Mouse (Mus musculus): ENCODE data around the gene 2510039O18Rik. TPM values are rescaled to one million over a fixed set of nuclear protein-coding genes. Genes with fewer than 3 reads are reported as not detected.

The 2510039O18Rik gene
- polyA plus RNA-seq, 1 experiment, result 56.2 TPM

DNA sequence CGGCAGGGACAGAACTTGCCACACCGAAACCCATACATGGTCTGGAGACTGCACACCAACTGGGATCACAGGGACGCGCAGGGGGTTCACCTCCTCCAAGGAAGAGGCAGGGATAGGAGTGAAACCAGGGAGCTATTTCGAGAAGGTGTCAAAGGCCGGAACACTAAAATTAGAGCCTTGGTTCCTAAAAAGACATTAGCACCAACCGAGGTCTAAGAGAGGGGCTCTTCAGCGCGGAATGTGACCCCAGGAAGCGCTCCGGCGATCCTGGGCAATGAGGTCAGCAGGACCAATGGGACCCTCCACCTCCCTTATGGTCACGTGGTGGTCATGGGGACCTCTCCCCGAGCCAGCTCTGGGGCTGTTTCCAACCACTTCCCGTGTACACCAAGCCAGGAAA is 22.9 kb downstream of the 2510039O18Rik start:
- no peak for TF ChIP-seq POLR2A (IDR thresholded peaks at IDR 0.05; ENCODE audit: borderline replicate concordance, extremely low read depth, insufficient read depth, insufficient read length, poor library complexity, severe bottlenecking)
- no peak for TF ChIP-seq CTCF (IDR thresholded peaks at IDR 0.05; ENCODE audit: borderline replicate concordance, extremely low read depth, insufficient read depth, insufficient read length)
- no peak for DNase-seq (ENCODE audit: low read depth)

DNA sequence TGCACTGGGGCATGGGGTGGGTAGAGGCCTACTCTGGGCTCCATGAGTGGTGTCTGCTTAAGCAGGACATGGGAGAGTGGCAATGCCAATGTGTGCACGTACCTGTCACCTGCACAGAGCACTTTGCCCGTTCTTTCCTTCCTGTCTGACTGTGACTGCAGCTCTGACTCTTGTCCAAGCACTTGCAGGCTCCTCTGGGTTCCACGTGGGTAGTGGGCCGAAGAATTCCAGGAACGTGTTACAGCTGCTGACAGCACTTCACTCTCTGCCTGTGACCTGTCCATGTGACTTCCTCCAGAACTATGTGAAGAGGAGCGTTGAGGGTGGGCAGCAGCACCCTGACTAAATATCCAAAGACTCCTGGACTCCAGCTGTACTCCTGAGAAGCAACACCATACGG is 25.0 kb downstream of the 2510039O18Rik start:
- no peak for DNase-seq (ENCODE audit: low read depth)
- no peak for TF ChIP-seq CTCF (IDR thresholded peaks at IDR 0.05; ENCODE audit: borderline replicate concordance, extremely low read depth, insufficient read depth, insufficient read length)
- TF ChIP-seq POLR2A (IDR thresholded peaks at IDR 0.05; ENCODE audit: borderline replicate concordance, extremely low read depth, insufficient read depth, insufficient read length, poor library complexity, severe bottlenecking), result no peak

DNA sequence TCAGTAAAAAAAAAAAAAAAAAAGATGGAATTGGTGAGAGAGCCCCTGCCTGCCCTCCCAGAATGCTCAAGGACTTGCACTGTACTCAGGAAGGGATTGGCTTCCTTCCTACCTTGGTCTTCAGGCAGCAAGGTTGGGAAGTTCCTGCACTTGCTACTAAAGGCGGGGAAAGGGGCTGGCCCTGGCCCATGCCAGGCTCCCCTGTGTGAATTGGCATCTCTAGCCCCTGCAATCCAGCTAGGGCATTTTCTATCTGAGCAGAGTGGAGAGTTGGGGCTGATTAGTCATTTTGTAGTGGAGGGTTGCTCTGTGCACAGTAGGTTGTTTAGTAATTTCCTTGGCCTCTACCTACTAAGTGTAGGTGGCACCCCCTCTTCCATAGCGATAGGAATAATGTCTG is 28.1 kb downstream of the 2510039O18Rik start:
- no peak for TF ChIP-seq CTCF (IDR thresholded peaks at IDR 0.05; ENCODE audit: borderline replicate concordance, extremely low read depth, insufficient read depth, insufficient read length)
- no peak for DNase-seq (ENCODE audit: low read depth)

DNA sequence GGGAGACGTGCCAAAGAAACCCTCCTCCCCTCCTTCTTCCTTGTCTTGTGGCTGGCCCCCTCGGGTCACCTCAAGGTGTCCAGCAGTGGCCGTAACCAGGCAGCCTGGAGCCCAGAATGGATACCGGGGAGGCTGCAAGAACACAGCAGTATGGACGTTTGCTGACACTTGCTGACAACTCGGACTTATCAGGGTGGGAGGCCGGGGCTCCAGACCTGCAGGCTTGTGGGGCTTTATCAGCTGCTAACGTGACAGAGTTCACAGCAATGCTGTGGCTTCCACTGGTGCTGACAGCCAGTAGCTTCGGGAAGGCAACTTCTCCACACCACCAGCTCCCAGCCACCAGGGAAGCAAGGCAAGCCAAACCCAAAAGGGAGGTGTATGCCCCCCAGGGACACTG is 28.6 kb downstream of the 2510039O18Rik start:
- DNase-seq (ENCODE audit: low read depth), result no peak
- TF ChIP-seq POLR2A (IDR thresholded peaks at IDR 0.05; ENCODE audit: borderline replicate concordance, extremely low read depth, insufficient read depth, insufficient read length, poor library complexity, severe bottlenecking), result no peak
- no peak for TF ChIP-seq CTCF (IDR thresholded peaks at IDR 0.05; ENCODE audit: borderline replicate concordance, extremely low read depth, insufficient read depth, insufficient read length)

DNA sequence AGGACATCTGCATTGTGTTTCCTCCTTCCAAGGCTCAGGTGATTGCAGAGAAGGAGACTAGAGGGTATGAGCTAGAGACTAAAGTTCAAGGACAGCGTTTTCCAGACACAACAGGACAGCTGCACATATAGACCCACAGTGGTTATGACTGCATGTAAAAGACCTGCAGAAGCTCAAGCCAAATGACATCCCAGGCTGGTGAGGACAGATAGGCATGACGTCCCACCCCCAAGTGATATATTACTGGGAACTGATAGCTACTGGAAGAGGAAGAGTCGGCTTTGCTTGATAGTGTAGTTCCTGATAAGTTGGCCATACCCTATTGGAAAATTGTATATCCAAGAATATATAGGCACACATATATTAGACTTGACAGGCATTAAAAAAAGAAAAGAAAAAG is 35.5 kb downstream of the 2510039O18Rik start:
- no peak for DNase-seq (ENCODE audit: low read depth)
- TF ChIP-seq CTCF (IDR thresholded peaks at IDR 0.05; ENCODE audit: borderline replicate concordance, extremely low read depth, insufficient read depth, insufficient read length) (no peak), POLR2A (IDR thresholded peaks at IDR 0.05; ENCODE audit: borderline replicate concordance, extremely low read depth, insufficient read depth, insufficient read length, poor library complexity, severe bottlenecking) (no peak)

DNA sequence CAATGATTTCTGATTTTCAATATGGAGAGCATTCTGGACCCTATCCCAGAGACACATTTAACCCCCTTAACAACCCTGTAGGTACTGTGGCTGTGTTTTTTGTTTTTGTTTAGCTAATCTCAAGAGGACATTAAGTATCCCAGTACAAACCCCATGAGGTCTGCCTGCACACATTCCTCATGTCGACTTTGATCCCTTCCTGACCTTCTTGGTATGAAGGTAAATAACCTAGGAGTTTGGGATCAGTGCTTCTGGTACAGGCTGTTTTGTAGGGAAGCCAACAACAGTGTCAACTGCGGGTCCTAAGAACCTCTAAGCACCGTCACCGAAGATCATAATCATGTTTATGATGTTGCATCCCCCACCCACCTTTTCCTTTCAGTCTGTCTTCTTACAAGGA is 37.0 kb downstream of the 2510039O18Rik start:
- no peak for DNase-seq (ENCODE audit: low read depth)
- no peak for TF ChIP-seq POLR2A (IDR thresholded peaks at IDR 0.05; ENCODE audit: borderline replicate concordance, extremely low read depth, insufficient read depth, insufficient read length, poor library complexity, severe bottlenecking)
- TF ChIP-seq CTCF (IDR thresholded peaks at IDR 0.05; ENCODE audit: borderline replicate concordance, extremely low read depth, insufficient read depth, insufficient read length), result no peak

DNA sequence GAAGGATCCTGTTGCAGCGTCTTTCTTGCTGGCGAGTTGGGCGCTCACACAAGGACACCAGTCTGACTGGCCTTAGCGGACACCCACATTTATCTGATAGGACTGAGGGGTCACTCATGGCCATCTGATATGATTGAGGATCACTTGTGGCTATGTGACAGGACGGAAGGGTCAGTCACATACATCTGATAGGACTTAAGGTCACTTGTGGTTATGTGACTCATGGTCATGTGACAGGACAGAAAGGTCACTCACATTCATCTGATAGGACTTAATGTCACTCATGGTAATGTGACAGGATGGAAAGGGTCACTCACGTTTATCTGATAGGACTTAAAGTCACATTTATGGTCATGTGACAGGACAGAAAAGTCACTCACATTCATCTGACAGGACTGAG is 37.7 kb downstream of the 2510039O18Rik start:
- DNase-seq (ENCODE audit: low read depth), result no peak

DNA sequence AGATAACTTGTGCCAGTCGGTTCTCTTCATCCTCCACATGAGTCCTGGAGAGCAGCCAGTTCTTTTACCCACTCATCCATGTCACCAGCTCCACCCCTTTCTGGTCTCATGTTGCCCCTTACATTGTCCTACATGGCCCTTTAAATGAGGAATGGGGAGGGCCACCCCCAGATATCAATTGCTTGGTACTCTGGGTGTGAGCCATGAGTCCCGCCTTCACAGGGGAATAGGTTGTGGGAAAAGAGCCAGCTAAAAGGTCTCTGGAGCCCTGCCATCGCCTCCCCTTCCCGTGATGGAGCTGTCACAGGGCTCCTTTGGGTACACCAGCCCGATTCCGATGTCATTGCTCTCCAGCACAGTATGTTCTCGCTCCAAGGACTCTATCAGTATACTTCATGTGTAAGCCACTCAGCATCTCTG is 38.8 kb downstream of the 2510039O18Rik start:
- peak; percentile 10 for DNase-seq (ENCODE audit: low read depth)
- TF ChIP-seq POLR2A (IDR thresholded peaks at IDR 0.05; ENCODE audit: borderline replicate concordance, extremely low read depth, insufficient read depth, insufficient read length, poor library complexity, severe bottlenecking) (no peak), CTCF (IDR thresholded peaks at IDR 0.05; ENCODE audit: borderline replicate concordance, extremely low read depth, insufficient read depth, insufficient read length) (no peak)

More for the DNA sequence above, 37.7 kb downstream of the 2510039O18Rik start:
- TF ChIP-seq POLR2A (IDR thresholded peaks at IDR 0.05; ENCODE audit: borderline replicate concordance, extremely low read depth, insufficient read depth, insufficient read length, poor library complexity, severe bottlenecking) (no peak), CTCF (IDR thresholded peaks at IDR 0.05; ENCODE audit: borderline replicate concordance, extremely low read depth, insufficient read depth, insufficient read length) (no peak)

DNA sequence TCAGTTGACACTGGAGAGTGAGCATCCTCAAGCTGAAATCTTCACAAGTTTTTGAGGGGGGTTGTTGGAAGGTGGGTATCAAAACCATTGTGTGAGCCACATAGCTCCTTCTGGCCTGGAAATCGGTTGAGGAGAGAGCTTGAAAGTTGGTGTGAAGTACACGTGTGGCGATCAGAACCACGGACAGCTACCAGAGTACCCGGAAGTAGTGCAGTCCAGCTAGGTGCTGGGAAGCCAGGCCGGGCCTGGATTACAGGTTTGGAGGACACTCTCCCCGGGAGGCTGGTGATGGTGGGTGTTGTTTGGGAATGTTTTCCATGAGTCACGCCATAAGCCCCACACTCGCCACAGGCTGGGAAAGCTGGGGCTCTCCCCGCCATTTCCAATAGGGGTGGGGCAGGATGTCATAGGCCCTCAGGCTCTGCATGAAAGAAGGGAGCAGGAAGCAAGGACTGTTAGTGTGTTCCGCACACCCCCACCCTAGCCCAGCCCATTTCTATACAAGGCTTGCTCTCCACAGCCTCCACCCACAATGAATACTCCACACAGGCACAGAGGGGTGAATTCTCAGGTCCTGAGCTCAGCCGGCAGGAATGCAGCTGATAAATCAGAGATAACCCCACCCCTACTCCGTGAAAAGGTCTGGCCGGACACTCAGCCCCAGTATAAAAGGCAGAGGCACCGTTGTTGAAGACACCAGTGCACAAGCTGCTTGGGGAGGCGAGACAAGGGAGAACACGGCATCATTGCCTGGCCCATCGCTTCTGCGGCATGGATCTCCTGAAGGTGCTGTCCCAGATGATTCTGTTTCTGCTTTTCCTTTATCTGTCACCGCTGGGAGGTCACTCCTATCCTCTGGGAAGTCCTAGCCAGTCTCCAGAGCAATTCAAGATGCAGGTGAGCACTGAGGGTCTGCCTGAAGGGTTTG is 44.8 kb downstream of the 2510039O18Rik start, which contains the start of gene Nppb:
Nppb (plus strand) TSS at position 584 of the 928 bp plus-strand sequence.
- TF ChIP-seq POLR2A (IDR thresholded peaks at IDR 0.05; ENCODE audit: borderline replicate concordance, extremely low read depth, insufficient read depth, insufficient read length, poor library complexity, severe bottlenecking) (no peak), CTCF (IDR thresholded peaks at IDR 0.05; ENCODE audit: borderline replicate concordance, extremely low read depth, insufficient read depth, insufficient read length) (no peak)
- DNase-seq (ENCODE audit: low read depth), result no peak

DNA sequence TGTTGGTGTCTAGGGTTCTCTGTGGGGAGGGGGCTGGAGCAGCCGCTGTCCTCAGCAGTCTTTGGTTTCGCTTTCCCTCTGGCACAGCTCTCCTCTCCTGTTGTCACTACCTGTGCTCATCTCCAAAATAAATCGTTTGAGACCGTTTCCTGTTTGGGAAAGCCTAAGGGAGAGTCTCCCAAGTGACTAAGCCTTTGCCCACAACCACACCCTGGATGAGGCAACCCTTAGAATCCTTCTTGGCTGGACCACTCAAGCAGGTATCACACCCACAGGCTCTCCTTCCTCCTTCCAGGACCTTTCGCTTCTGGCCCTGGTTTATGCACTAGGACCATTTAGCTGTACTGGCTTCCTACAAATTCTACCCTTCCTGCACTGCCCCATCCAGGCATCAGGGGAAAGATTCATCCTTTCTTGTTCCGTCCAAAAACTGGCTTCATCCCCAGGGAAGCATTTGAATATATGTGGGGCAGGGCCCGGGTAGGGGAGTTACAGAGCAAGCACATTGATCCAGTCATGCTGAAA is 52.9 kb downstream of the 2510039O18Rik start:
- no peak for DNase-seq (ENCODE audit: low read depth)
- TF ChIP-seq CTCF (IDR thresholded peaks at IDR 0.05; ENCODE audit: borderline replicate concordance, extremely low read depth, insufficient read depth, insufficient read length) (no peak), POLR2A (IDR thresholded peaks at IDR 0.05; ENCODE audit: borderline replicate concordance, extremely low read depth, insufficient read depth, insufficient read length, poor library complexity, severe bottlenecking) (no peak)

DNA sequence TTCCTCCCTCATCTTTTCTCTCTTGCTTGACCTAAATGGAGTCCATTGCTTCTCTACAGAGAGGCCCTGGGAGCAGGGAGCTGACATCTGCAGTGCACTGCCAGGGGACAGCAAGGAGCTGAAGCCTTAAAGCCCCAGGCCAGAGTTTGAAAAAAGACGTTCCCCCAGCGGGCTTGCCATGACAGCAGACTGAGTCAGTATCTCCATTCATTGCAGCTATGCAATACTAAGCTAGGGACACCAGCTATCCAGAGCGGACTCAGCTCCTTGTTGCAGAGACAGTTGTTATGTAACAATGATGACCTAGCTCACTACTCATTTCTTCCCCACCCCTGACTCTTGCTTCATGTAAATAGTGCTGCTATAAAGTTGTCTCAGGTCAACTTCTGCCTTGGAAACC is 54.6 kb downstream of the 2510039O18Rik start:
- TF ChIP-seq CTCF (IDR thresholded peaks at IDR 0.05; ENCODE audit: borderline replicate concordance, extremely low read depth, insufficient read depth, insufficient read length) (no peak), POLR2A (IDR thresholded peaks at IDR 0.05; ENCODE audit: borderline replicate concordance, extremely low read depth, insufficient read depth, insufficient read length, poor library complexity, severe bottlenecking) (no peak)

More for the DNA sequence above, 54.6 kb downstream of the 2510039O18Rik start:
- DNase-seq (ENCODE audit: low read depth), result no peak

Other genes with a start within 250 kb of the 2510039O18Rik start
- not detected in 2 replicates for gene Zfp534, start 238.3 kb upstream of the 2510039O18Rik start, polyA plus RNA-seq (2012; rRNA removed)
- gene Zfp984, start 131.1 kb upstream of the 2510039O18Rik start, polyA plus RNA-seq (2012; rRNA removed), result 2.7 TPM in 2 replicates
- 6.7 and 8.4 TPM in 2 replicates for gene Zfp933, start 92.5 kb upstream of the 2510039O18Rik start, polyA plus RNA-seq (2012; rRNA removed)
- 82.1 and 132 TPM in 2 replicates for gene Miip, start 72.1 kb upstream of the 2510039O18Rik start, polyA plus RNA-seq (2012; rRNA removed)
- gene Fv1, start 71.9 kb upstream of the 2510039O18Rik start, polyA plus RNA-seq (2012; rRNA removed), result 7.9 and 8.6 TPM in 2 replicates
- gene Mfn2, start 36.2 kb upstream of the 2510039O18Rik start, polyA plus RNA-seq (2012; rRNA removed), result 61.7 and 84.6 TPM in 2 replicates
- 19.7 and 25.3 TPM in 2 replicates for gene Plod1, start 4.1 kb upstream of the 2510039O18Rik start, polyA plus RNA-seq (2012; rRNA removed)
- gene Nppb, start 44.9 kb downstream of the 2510039O18Rik start, polyA plus RNA-seq (2012; rRNA removed), result not detected in 2 replicates
- gene Nppa, start 59.8 kb downstream of the 2510039O18Rik start, polyA plus RNA-seq (2012; rRNA removed), result 0.85 and 1.1 TPM in 2 replicates
- 57.2 and 64.1 TPM in 2 replicates for gene Clcn6, start 97.9 kb downstream of the 2510039O18Rik start, polyA plus RNA-seq (2012; rRNA removed)
- gene Mthfr, start 98.2 kb downstream of the 2510039O18Rik start, polyA plus RNA-seq (2012; rRNA removed), result 38.6 and 39.4 TPM in 2 replicates
- 4.6 and 5.7 TPM in 2 replicates for gene Agtrap, start 147.1 kb downstream of the 2510039O18Rik start, polyA plus RNA-seq (2012; rRNA removed)
- 111 and 132 TPM in 2 replicates for gene Mad2l2, start 189.5 kb downstream of the 2510039O18Rik start, polyA plus RNA-seq (2012; rRNA removed)
- 54.9 and 73.0 TPM in 2 replicates for gene Draxin, start 189.8 kb downstream of the 2510039O18Rik start, polyA plus RNA-seq (2012; rRNA removed)
- 18.1 and 25.3 TPM in 2 replicates for gene Fbxo6, start 211.2 kb downstream of the 2510039O18Rik start, polyA plus RNA-seq (2012; rRNA removed)
- gene Fbxo44, start 219.6 kb downstream of the 2510039O18Rik start, polyA plus RNA-seq (2012; rRNA removed), result 122 and 144 TPM in 2 replicates
- 2.6 and 5.1 TPM in 2 replicates for gene Fbxo2, start 219.7 kb downstream of the 2510039O18Rik start, polyA plus RNA-seq (2012; rRNA removed)

Data from brain, embryonic 14.5 days (tissue).